Mouse (Mus musculus): Measurements from ENCODE around the gene Tas2r106. TPM values are rescaled to one million over a fixed set of nuclear protein-coding genes. Genes with fewer than 3 reads are reported as not detected.

Gene Tas2r106
- not detected in 2 replicates for total RNA-seq (2014; rRNA removed)
- polyA plus RNA-seq (2015; fragmentation: Nextera tagmentation; extraction: Ambion mirVana), result not detected in 2 replicates

DNA sequence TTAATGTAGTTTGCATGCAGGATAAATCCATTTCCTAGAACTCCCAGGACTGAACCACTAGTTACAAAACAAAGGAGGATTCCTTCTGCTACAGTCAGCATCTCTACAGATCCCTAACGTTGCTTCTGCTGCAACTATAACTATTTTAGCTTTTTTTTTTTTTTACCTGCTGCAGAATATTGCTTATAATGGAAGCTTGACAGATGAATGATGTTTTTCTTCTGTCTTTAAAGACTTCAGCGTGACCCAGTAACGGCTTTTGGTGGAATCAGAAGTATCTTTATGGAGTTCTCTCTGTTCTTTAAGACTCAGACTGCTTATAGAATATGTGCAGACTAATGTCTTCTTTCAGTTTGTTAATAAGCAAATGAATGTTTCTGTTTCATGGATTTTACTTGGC lies at the start of gene Tas2r106:
Gene Tas2r106 (minus strand): TSS at position 101 of the 400 bp plus-strand sequence.
- Histone ChIP-seq H3K36me3 (ENCODE audit: insufficient read depth) (no peaks in the 10 kb centered on the region), H3K9me3 (ENCODE audit: low read length) (peaks cover 4% of the 10 kb centered on the region; the same call in 1 of the 2 replicates), H3K27ac (ENCODE audit: low read depth, low read length) (no peak within 1 kb of the TSS), H3K4me1 (ENCODE audit: insufficient read depth) (no peaks in the 10 kb centered on the region), H3K4me2 (ENCODE audit: low read depth) (no peak within 1 kb of the TSS), H3K27me3 (ENCODE audit: insufficient read depth, low read length) (no peaks in the 10 kb centered on the region), H3K9ac (no peak within 1 kb of the TSS), H3K4me3 (ENCODE audit: low read depth, low read length) (no peak within 1 kb of the TSS)
- no peak for DNase-seq
- no peak for TF ChIP-seq CTCF (IDR thresholded peaks at IDR 0.05; ENCODE audit: low read depth)
- no peak for ATAC-seq
- WGBS, result 67% methylated on average over 3 of the region's 3 CpGs

DNA sequence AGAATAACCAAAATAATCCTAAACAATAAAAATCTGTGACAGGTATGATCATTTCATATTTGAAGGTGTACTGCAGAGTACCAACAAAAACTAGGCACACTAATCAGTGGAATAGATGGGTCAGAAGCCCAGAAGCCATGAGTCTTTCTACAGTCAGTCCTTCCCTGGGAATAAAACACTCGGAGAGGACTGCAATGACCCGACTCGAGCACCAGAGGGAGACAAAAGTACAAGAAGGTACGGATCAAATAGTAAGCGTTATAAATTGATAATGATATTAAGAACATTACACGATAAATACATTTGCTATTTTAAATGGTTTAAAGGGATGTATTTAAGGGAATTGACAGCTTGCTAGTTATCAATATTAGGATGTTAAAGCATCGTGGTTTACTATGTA lies 34.1 kb upstream of the Tas2r106 start:
- no peak for TF ChIP-seq CTCF (IDR thresholded peaks at IDR 0.05; ENCODE audit: low read depth)
- Histone ChIP-seq H3K9ac (no peak overlapping the region), H3K4me2 (ENCODE audit: low read depth) (no peak overlapping the region), H3K4me1 (ENCODE audit: insufficient read depth) (no peaks in the 10 kb centered on the region), H3K36me3 (ENCODE audit: insufficient read depth) (no peaks in the 10 kb centered on the region), H3K27me3 (ENCODE audit: insufficient read depth, low read length) (no peaks in the 10 kb centered on the region), H3K4me3 (ENCODE audit: low read depth, low read length) (no peak overlapping the region), H3K27ac (ENCODE audit: low read depth, low read length) (no peak overlapping the region), H3K9me3 (ENCODE audit: low read length) (0 out of 2 replicates have a peak, but pooled peaks cover 6% of the 10 kb centered on the region)
- ATAC-seq (no peak), DNase-seq (no peak)
- 45% methylated on average over 7 of the region's 7 CpGs for WGBS

DNA sequence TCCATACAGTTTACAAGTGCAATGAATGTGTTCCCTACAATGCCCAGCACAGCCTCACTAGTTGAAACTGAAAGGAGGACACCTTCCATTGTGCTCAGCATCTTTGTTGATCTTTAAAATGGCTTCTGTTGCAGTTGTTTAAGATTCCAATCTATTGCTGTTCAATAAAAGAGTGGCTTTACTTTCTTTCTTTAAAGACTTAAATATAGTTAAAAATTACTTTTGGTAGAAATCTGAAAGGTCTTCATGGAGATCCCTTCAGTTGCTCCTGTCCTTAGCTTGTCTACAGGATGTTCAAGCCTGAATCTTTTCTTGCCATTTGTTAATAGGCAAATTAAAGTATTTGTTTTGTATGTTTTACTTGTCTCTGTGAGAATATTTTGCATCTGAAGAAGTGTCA lies 11.3 kb upstream of the Tas2r106 start, which contains the start of gene Tas2r114:
Gene Tas2r114 (minus strand): TSS at position 101 of the 400 bp plus-strand sequence.
- Histone ChIP-seq H3K4me1 (ENCODE audit: insufficient read depth) (no peaks in the 10 kb centered on the region), H3K4me2 (ENCODE audit: low read depth) (no peak within 1 kb of the TSS), H3K36me3 (ENCODE audit: insufficient read depth) (no peaks in the 10 kb centered on the region), H3K9me3 (ENCODE audit: low read length) (no peaks in the 10 kb centered on the region; the same call in 1 of the 2 replicates), H3K4me3 (ENCODE audit: low read depth, low read length) (no peak within 1 kb of the TSS), H3K9ac (no peak within 1 kb of the TSS), H3K27ac (ENCODE audit: low read depth, low read length) (no peak within 1 kb of the TSS), H3K27me3 (ENCODE audit: insufficient read depth, low read length) (no peaks in the 10 kb centered on the region)
- ATAC-seq (no peak), DNase-seq (no peak)
- no peak for TF ChIP-seq CTCF (IDR thresholded peaks at IDR 0.05; ENCODE audit: low read depth)

GRCm38 (mm10) chr6:131687395-131687794 lies 8.7 kb upstream of the Tas2r106 start, which contains the start of gene Tas2r105:
TSS of gene Tas2r105 (minus strand) at chr6:131687495.
- TF ChIP-seq CTCF (IDR thresholded peaks at IDR 0.05; ENCODE audit: low read depth), result no peak
- no peaks in the 10 kb centered on the region; the same call in 1 of the 2 replicates for H3K9me3 ChIP-seq (ENCODE audit: low read length)
- WGBS, result 79% methylated on average over 1 of the region's 1 CpGs

GRCm38 (mm10) chr6:131685644-131686043 lies 7.0 kb upstream of the Tas2r106 start, which contains the start of gene Tas2r104:
TSS of gene Tas2r104 (minus strand) at chr6:131685744.
- H3K27ac ChIP-seq (ENCODE audit: low read depth, low read length), result no peak within 1 kb of the TSS
- no peak within 1 kb of the TSS for H3K4me3 ChIP-seq (ENCODE audit: low read depth, low read length)
- no peaks in the 10 kb centered on the region for H3K27me3 ChIP-seq (ENCODE audit: insufficient read depth, low read length)
- no peak within 1 kb of the TSS for H3K9ac ChIP-seq
- WGBS, result 74% methylated on average over 1 of the region's 1 CpGs
- H3K4me1 ChIP-seq (ENCODE audit: insufficient read depth), result no peaks in the 10 kb centered on the region
- DNase-seq, result no peak
- no peaks in the 10 kb centered on the region; the same call in 1 of the 2 replicates for H3K9me3 ChIP-seq (ENCODE audit: low read length)
- no peaks in the 10 kb centered on the region for H3K36me3 ChIP-seq (ENCODE audit: insufficient read depth)
- H3K4me2 ChIP-seq (ENCODE audit: low read depth), result no peak within 1 kb of the TSS
- no peak for ATAC-seq
- TF ChIP-seq CTCF (IDR thresholded peaks at IDR 0.05; ENCODE audit: low read depth), result no peak

More at GRCm38 (mm10) chr6:131687395-131687794, 8.7 kb upstream of the Tas2r106 start, which contains the start of gene Tas2r105:
- Histone ChIP-seq H3K4me1 (ENCODE audit: insufficient read depth) (no peaks in the 10 kb centered on the region), H3K9ac (no peak within 1 kb of the TSS), H3K36me3 (ENCODE audit: insufficient read depth) (no peaks in the 10 kb centered on the region), H3K27me3 (ENCODE audit: insufficient read depth, low read length) (no peaks in the 10 kb centered on the region), H3K4me3 (ENCODE audit: low read depth, low read length) (no peak within 1 kb of the TSS), H3K4me2 (ENCODE audit: low read depth) (no peak within 1 kb of the TSS), H3K27ac (ENCODE audit: low read depth, low read length) (no peak within 1 kb of the TSS)
- no peak for ATAC-seq
- no peak for DNase-seq

DNA sequence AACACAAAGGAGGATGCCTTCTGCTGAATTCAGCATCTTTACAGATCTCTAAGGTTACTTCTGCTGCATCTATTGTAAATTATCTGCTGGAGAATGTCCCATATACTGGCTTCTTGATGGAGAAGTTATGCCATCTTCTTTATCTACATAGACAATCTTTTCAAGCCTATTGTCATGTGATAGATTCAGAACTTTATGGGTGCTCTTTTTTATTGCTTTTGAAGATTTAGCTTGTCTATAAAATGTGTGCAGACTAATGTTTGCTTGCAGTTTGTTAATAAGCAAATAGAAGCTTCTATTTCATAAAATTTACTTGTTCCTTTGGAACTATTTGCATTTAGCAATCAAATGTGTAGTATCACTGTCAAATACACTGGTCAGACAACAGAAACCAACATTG lies 18.6 kb downstream of the Tas2r106 start, which contains the start of gene Tas2r107:
Gene Tas2r107 (minus strand): TSS at position 101 of the 400 bp plus-strand sequence.
- Histone ChIP-seq H3K27me3 (ENCODE audit: insufficient read depth, low read length) (no peaks in the 10 kb centered on the region), H3K4me1 (ENCODE audit: insufficient read depth) (no peaks in the 10 kb centered on the region), H3K27ac (ENCODE audit: low read depth, low read length) (no peak within 1 kb of the TSS), H3K4me2 (ENCODE audit: low read depth) (no peak within 1 kb of the TSS), H3K9ac (no peak within 1 kb of the TSS), H3K4me3 (ENCODE audit: low read depth, low read length) (no peak within 1 kb of the TSS), H3K36me3 (ENCODE audit: insufficient read depth) (no peaks in the 10 kb centered on the region), H3K9me3 (ENCODE audit: low read length) (peaks cover 7% of the 10 kb centered on the region; the same call in 1 of the 2 replicates)
- no peak for ATAC-seq
- TF ChIP-seq CTCF (IDR thresholded peaks at IDR 0.05; ENCODE audit: low read depth), result no peak
- DNase-seq, result no peak

- Histone ChIP-seq H3K4me1 (ENCODE audit: insufficient read depth) (no peaks in the 10 kb centered on the region), H3K36me3 (ENCODE audit: insufficient read depth) (no peaks in the 10 kb centered on the region), H3K27me3 (ENCODE audit: insufficient read depth, low read length) (no peaks in the 10 kb centered on the region), H3K4me2 (ENCODE audit: low read depth) (no peak within 1 kb of the TSS), H3K9ac (no peak within 1 kb of the TSS), H3K27ac (ENCODE audit: low read depth, low read length) (no peak within 1 kb of the TSS), H3K9me3 (ENCODE audit: low read length) (0 out of 2 replicates have a peak, but pooled peaks cover 2% of the 10 kb centered on the region), H3K4me3 (ENCODE audit: low read depth, low read length) (no peak within 1 kb of the TSS)
- no peak for TF ChIP-seq CTCF (IDR thresholded peaks at IDR 0.05; ENCODE audit: low read depth)
- 75% methylated on average over 3 of the region's 3 CpGs for WGBS
- ATAC-seq (no peak), DNase-seq (no peak)
Observed at GRCm38 (mm10) chr6:131630812-131631211, 47.9 kb downstream of the Tas2r106 start, which contains the start of gene Tas2r130. TSS of gene Tas2r130 (minus strand) at chr6:131630912.

Other genes with a start within 250 kb of the Tas2r106 start
- gene 5430401F13Rik, start 192.5 kb downstream of the Tas2r106 start, total RNA-seq (2014; rRNA removed), result not detected in 2 replicates
- gene 5430401F13Rik, start 192.5 kb downstream of the Tas2r106 start, polyA plus RNA-seq (2015; fragmentation: Nextera tagmentation; extraction: Ambion mirVana), result not detected in 2 replicates
- not detected in 2 replicates for gene Gm6619, start 192.5 kb downstream of the Tas2r106 start, total RNA-seq (2014; rRNA removed)
- not detected in 2 replicates for gene Gm6619, start 192.5 kb downstream of the Tas2r106 start, polyA plus RNA-seq (2015; fragmentation: Nextera tagmentation; extraction: Ambion mirVana)
- not detected in 2 replicates for gene Tas2r130, start 48.0 kb downstream of the Tas2r106 start, total RNA-seq (2014; rRNA removed)
- gene Tas2r130, start 48.0 kb downstream of the Tas2r106 start, polyA plus RNA-seq (2015; fragmentation: Nextera tagmentation; extraction: Ambion mirVana), result not detected in 2 replicates
- not detected in 2 replicates for gene Tas2r107, start 18.7 kb downstream of the Tas2r106 start, total RNA-seq (2014; rRNA removed)
- not detected in 2 replicates for gene Tas2r107, start 18.7 kb downstream of the Tas2r106 start, polyA plus RNA-seq (2015; fragmentation: Nextera tagmentation; extraction: Ambion mirVana)
- gene Tas2r104, start 6.9 kb upstream of the Tas2r106 start, total RNA-seq (2014; rRNA removed), result not detected in 2 replicates
- not detected in 2 replicates for gene Tas2r104, start 6.9 kb upstream of the Tas2r106 start, polyA plus RNA-seq (2015; fragmentation: Nextera tagmentation; extraction: Ambion mirVana)
- gene Tas2r105, start 8.6 kb upstream of the Tas2r106 start, total RNA-seq (2014; rRNA removed), result not detected in 2 replicates
- not detected in 2 replicates for gene Tas2r105, start 8.6 kb upstream of the Tas2r106 start, polyA plus RNA-seq (2015; fragmentation: Nextera tagmentation; extraction: Ambion mirVana)
- not detected in 2 replicates for gene Tas2r114, start 11.2 kb upstream of the Tas2r106 start, total RNA-seq (2014; rRNA removed)
- not detected in 2 replicates for gene Tas2r114, start 11.2 kb upstream of the Tas2r106 start, polyA plus RNA-seq (2015; fragmentation: Nextera tagmentation; extraction: Ambion mirVana)

All from forebrain, postnatal 0 days (tissue).